Mouse (Mus musculus): Measurements from ENCODE around the gene Abtb2.

Gene Abtb2

GRCm38 (mm10) chr2:103667962-103668815, 102.1 kb downstream of the Abtb2 start:
- no peak for DNase-seq

- DNase-seq, result no peak
These were observed 102.8 kb downstream of the Abtb2 start for GRCm38 (mm10) chr2:103668939-103669338.

GRCm38 (mm10) chr2:103669561-103669960, 103.5 kb downstream of the Abtb2 start:
- DNase-seq, result no peak

- no peak for DNase-seq
These were observed 104.2 kb downstream of the Abtb2 start for GRCm38 (mm10) chr2:103670276-103670680.

- DNase-seq, result no peak
These were observed 106.5 kb downstream of the Abtb2 start for GRCm38 (mm10) chr2:103672573-103673119.

- no peak for DNase-seq
These were observed 107.5 kb downstream of the Abtb2 start for GRCm38 (mm10) chr2:103673609-103674008.

GRCm38 (mm10) chr2:103675391-103675790, 109.3 kb downstream of the Abtb2 start:
- DNase-seq, result no peak

GRCm38 (mm10) chr2:103676808-103677207, 110.7 kb downstream of the Abtb2 start:
- no peak for DNase-seq

GRCm38 (mm10) chr2:103677614-103678369, 111.7 kb downstream of the Abtb2 start:
- no peak for DNase-seq

GRCm38 (mm10) chr2:103678433-103678832, 112.3 kb downstream of the Abtb2 start:
- DNase-seq, result no peak

GRCm38 (mm10) chr2:103680364-103681110, 114.4 kb downstream of the Abtb2 start:
- DNase-seq, result no peak

GRCm38 (mm10) chr2:103681149-103681548, 115.0 kb downstream of the Abtb2 start:
- DNase-seq, result no peak

GRCm38 (mm10) chr2:103682261-103682722, 116.2 kb downstream of the Abtb2 start:
- no peak for DNase-seq

- no peak for DNase-seq
These were observed 116.9 kb downstream of the Abtb2 start for GRCm38 (mm10) chr2:103682927-103683442.

GRCm38 (mm10) chr2:103684431-103684830, 118.3 kb downstream of the Abtb2 start:
- no peak for DNase-seq

- no peak for DNase-seq
These were observed 118.9 kb downstream of the Abtb2 start for GRCm38 (mm10) chr2:103684926-103685577.

- DNase-seq, result no peak
These were observed 119.5 kb downstream of the Abtb2 start for GRCm38 (mm10) chr2:103685581-103685980.

GRCm38 (mm10) chr2:103687143-103687542, 121.0 kb downstream of the Abtb2 start:
- DNase-seq, result no peak

- no peak for DNase-seq
These were observed 121.8 kb downstream of the Abtb2 start for GRCm38 (mm10) chr2:103687888-103688287.

GRCm38 (mm10) chr2:103690425-103690824, 124.3 kb downstream of the Abtb2 start:
- DNase-seq, result peak; percentile 20

- DNase-seq, result no peak
These were observed 124.7 kb downstream of the Abtb2 start for GRCm38 (mm10) chr2:103690828-103691227.

GRCm38 (mm10) chr2:103691278-103691677, 125.2 kb downstream of the Abtb2 start:
- no peak for DNase-seq
